21 mouse cellular contexts compared by ENCODE assay signal in genomic region chr5:121825606-121826005, GRCm38 (mm10). TPM values are rescaled to one million over a fixed set of nuclear protein-coding genes. Genes with fewer than 3 reads are reported as not detected.
A peak's percentile ranks its signal among the peaks of the same experiment; 100 is the strongest.
DNase-seq lines count a peak whose midpoint lies in the region; ATAC-seq and TF ChIP-seq lines count a peak whose summit lies in the region.
"Had no signal": no experiment of that assay in that cellular context is flagged by ENCODE, and none has a peak within 500 bp of the region (broad histone marks: within the 10 kb centered on the region; RNA-seq: fewer than 3 reads in every experiment).

No protein-coding gene starts in this region.

- H3K79me2 ChIP-seq in myocyte (ENCODE audit: control insufficient read depth, insufficient read depth): peaks cover 94% of the 10 kb centered on the region

- no peaks in the 10 kb centered on the region for H3K9me3 ChIP-seq in megakaryocyte, embryonic 14.5 days
- H3K9me3 ChIP-seq: forebrain, embryonic 13.5 days; hindbrain, embryonic 10.5 days; kidney, embryonic 15.5 days; limb, embryonic 15.5 days; neural tube, embryonic 13.5 days had no signal

- peak overlapping the region; percentile 74 for H3K4me3 ChIP-seq in megakaryocyte, embryonic 14.5 days (replicated peaks)
- no peak overlapping the region for H3K4me3 ChIP-seq in myocyte
- no peak overlapping the region for H3K4me3 ChIP-seq in left cerebral cortex, adult 2 months
- H3K4me3 ChIP-seq: forebrain, embryonic 13.5 days; hindbrain, embryonic 10.5 days; kidney, embryonic 15.5 days; limb, embryonic 15.5 days; neural tube, embryonic 13.5 days had no signal

- ATAC-seq in megakaryocyte, adult 5-6 weeks (ENCODE audit: poor library complexity, severe bottlenecking): no peak
- ATAC-seq: activated CD4-positive, CD25-positive, alpha-beta regulatory T cell, adult 4 months; forebrain, embryonic 13.5 days; intestine, postnatal 0 days had no signal

- peaks cover 97% of the 10 kb centered on the region for H3K4me1 ChIP-seq in megakaryocyte, embryonic 14.5 days

- peak; percentile 3 for DNase-seq in adrenal gland, postnatal 25 days
- no peak for DNase-seq in adrenal gland, adult 2 months
- peak; percentile 2 for DNase-seq in gastrocnemius, postnatal 10 days
- DNase-seq in gastrocnemius, postnatal 4 days (ENCODE audit: low spot score in 2 of 2): no peak
- DNase-seq in left cerebral cortex, adult 2 months (ENCODE audit: extremely low spot score in 1 of 2, low spot score in 2 of 2): no peak
- DNase-seq: adrenal gland, postnatal 10 days; kidney, postnatal 4 days; left cerebral cortex, postnatal 4 days; lung, embryonic 14.5 days; midbrain, embryonic 14.5 days had no signal

- H3K4me2 ChIP-seq in myocyte (ENCODE audit: low read depth): no peak overlapping the region
- H3K4me2 ChIP-seq: forebrain, embryonic 13.5 days; kidney, embryonic 15.5 days; limb, embryonic 15.5 days; lung, embryonic 14.5 days; neural tube, embryonic 13.5 days had no signal

- intact Hi-C loops in left cerebral cortex, adult 2 months (cut with DNase I): no loop called here

- no peak overlapping the region for H3ac ChIP-seq in myocyte (ENCODE audit: control insufficient read depth, insufficient read length)

- no peak overlapping the region for H3K27ac ChIP-seq in left cerebral cortex, adult 2 months
- H3K27ac ChIP-seq: forebrain, embryonic 13.5 days; hindbrain, embryonic 10.5 days; kidney, embryonic 15.5 days; limb, embryonic 15.5 days; liver, embryonic 14.5 days; neural tube, embryonic 13.5 days had no signal

- TF ChIP-seq POLR2A in myocyte (IDR thresholded peaks at IDR 0.05; ENCODE audit: insufficient read length, low read depth): peak; percentile 31

- TF ChIP-seq CTCF in left cerebral cortex, adult 2 months (IDR thresholded peaks at IDR 0.05): no peak

- no peaks in the 10 kb centered on the region for H3K27me3 ChIP-seq in megakaryocyte, embryonic 14.5 days (replicated peaks)
- no peaks in the 10 kb centered on the region for H3K27me3 ChIP-seq in myocyte (ENCODE audit: control insufficient read depth, insufficient read depth, insufficient read length)

- H3K36me3 ChIP-seq in megakaryocyte, embryonic 14.5 days (replicated peaks; ENCODE audit: low read length): peaks cover 99% of the 10 kb centered on the region
- peaks cover 28% of the 10 kb centered on the region for H3K36me3 ChIP-seq in myocyte (ENCODE audit: control insufficient read depth, insufficient read depth)

TF ChIP-seq in myocyte, 11 proteins besides CTCF, POLR2A, EP300 and RAD21:
- TF ChIP-seq POLR2AphosphoS2 (IDR thresholded peaks at IDR 0.05; ENCODE audit: insufficient read length, low read depth) (peak; percentile 66), CEBPB (IDR thresholded peaks at IDR 0.05; ENCODE audit: insufficient read depth, poor library complexity, severe bottlenecking) (no peak), SRF (IDR thresholded peaks at IDR 0.05; ENCODE audit: control insufficient read depth, insufficient read length, low read depth) (no peak), MYOD1 (IDR thresholded peaks at IDR 0.05; ENCODE audit: control insufficient read depth in 1 of 3, insufficient read length in 2 of 3, low read depth in 2 of 3) (no peak)

RNA-seq across cellular contexts. Expression of gene Sh2b3, which starts 11.8 kb away (rescaled TPM):
- total RNA-seq in adrenal gland, postnatal 25 days (2021): 36.4 and 46.0 TPM in 2 replicates
- total RNA-seq in adrenal gland, adult 2 months (2021): 10 to 100 TPM; 28.8 to 32.1 TPM
- polyA plus RNA-seq in adrenal gland, adult 2 months (2012; rRNA removed): 138 and 147 TPM in 2 replicates
- total RNA-seq in gastrocnemius, postnatal 10 days (2021): 10 to 100 TPM; 18.3 to 22.5 TPM
- total RNA-seq in gastrocnemius, postnatal 4 days (2021): 10 to 100 TPM; 29.4 to 30.0 TPM
- polyA plus RNA-seq in megakaryocyte, embryonic 14.5 days (2012; ENCODE audit: insufficient read depth, low replicate concordance): 156 and 517 TPM in 2 replicates
- 82.9 and 83.8 TPM in 2 replicates for total RNA-seq in megakaryocyte, adult 5-6 weeks (2015)
- 46.3 and 55.6 TPM in 2 replicates for total RNA-seq in megakaryocyte, adult 5-6 weeks (2017)
- polyA plus RNA-seq in myocyte (2012; fragmentation: generic; extraction: Trizol): 37.4 TPM
- 10 to 100 TPM; 21.2 to 27.5 TPM for total RNA-seq in left cerebral cortex, adult 2 months (2021)

RNA-seq across cellular contexts. Expression of gene Pheta1, which starts 23.2 kb away (rescaled TPM):
- 6.2 and 8.8 TPM in 2 replicates for total RNA-seq in adrenal gland, postnatal 25 days (2021)
- total RNA-seq in adrenal gland, adult 2 months (2021): 1 to 10 TPM; 5.6 to 9.2 TPM
- 24.3 and 27.4 TPM in 2 replicates for polyA plus RNA-seq in adrenal gland, adult 2 months (2012; rRNA removed)
- total RNA-seq in gastrocnemius, postnatal 10 days (2021): 1 to 10 TPM; 6.4 to 7.6 TPM
- 1 to 10 TPM; 9.5 to 9.9 TPM for total RNA-seq in gastrocnemius, postnatal 4 days (2021)
- polyA plus RNA-seq in megakaryocyte, embryonic 14.5 days (2012; ENCODE audit: insufficient read depth, low replicate concordance): 12.8 and 13.0 TPM in 2 replicates
- 0.78 and 1.2 TPM in 2 replicates for total RNA-seq in megakaryocyte, adult 5-6 weeks (2015)
- 0.69 and 1.8 TPM in 2 replicates for total RNA-seq in megakaryocyte, adult 5-6 weeks (2017)
- 9.8 TPM for polyA plus RNA-seq in myocyte (2012; fragmentation: generic; extraction: Trizol)
- total RNA-seq in left cerebral cortex, adult 2 months (2021): 10 to 100 TPM in 1 of 2 experiments, 1 to 10 TPM in 1; 8.9 to 10.5 TPM

Comparison
In these comparisons a context has a peak if more than half of its experiments do, and no peak if none do; other contexts are left out.
1. DNase-seq: peak in adrenal gland, postnatal 25 days (single experiment) and gastrocnemius, postnatal 10 days (single experiment); none in adrenal gland, adult 2 months (single experiment), gastrocnemius, postnatal 4 days (0 of 2) and left cerebral cortex, adult 2 months (0 of 2).